Mouse (Mus musculus): ENCODE measurements around the gene Cks1b.
"Not testable (repeated sequence)": the region's sequence is repeated elsewhere in the genome, so short reads cannot be mapped to it uniquely, and the experiment has no call there.

The Cks1b gene

GRCm38 (mm10) chr3:89418170-89418860 is at the start of gene Cks1b, which contains the start of gene Shc1:
TSS of gene Cks1b (minus strand) at chr3:89418383.
TSS of gene Shc1 (plus strand) at chr3:89418443.
- DNase-seq (ENCODE audit: low spot score in 2 of 2): peak; percentile 90 to 97

- peak; percentile 88 to 91 for DNase-seq (ENCODE audit: low spot score in 2 of 2)
Observed at GRCm38 (mm10) chr3:89458965-89459807, 41.0 kb upstream of the Cks1b start.

- no peak for DNase-seq (ENCODE audit: low spot score in 2 of 2)
Observed at GRCm38 (mm10) chr3:89458372-89458964, 40.3 kb upstream of the Cks1b start.

- DNase-seq (ENCODE audit: low spot score in 2 of 2): peak; percentile 60 to 64
Observed at GRCm38 (mm10) chr3:89456726-89457665, 38.8 kb upstream of the Cks1b start.

- DNase-seq (ENCODE audit: low spot score in 2 of 2): no peak
Observed at GRCm38 (mm10) chr3:89455786-89456285, 37.7 kb upstream of the Cks1b start.

- DNase-seq (ENCODE audit: low spot score in 2 of 2): no peak
Observed at GRCm38 (mm10) chr3:89454401-89455177, 36.4 kb upstream of the Cks1b start, which contains the start of gene Pmvk. TSS of gene Pmvk (plus strand) at chr3:89454541.

GRCm38 (mm10) chr3:89451916-89452315 is 33.7 kb upstream of the Cks1b start:
- DNase-seq (ENCODE audit: low spot score in 2 of 2): no peak

- peak; percentile 70 to 76 for DNase-seq (ENCODE audit: low spot score in 2 of 2)
Observed at GRCm38 (mm10) chr3:89449541-89449940, 31.4 kb upstream of the Cks1b start.

GRCm38 (mm10) chr3:89448720-89449537 is 30.7 kb upstream of the Cks1b start:
- no peak for DNase-seq (ENCODE audit: low spot score in 2 of 2)

- no peak for DNase-seq (ENCODE audit: low spot score in 2 of 2)
Observed at GRCm38 (mm10) chr3:89440691-89441090, 22.5 kb upstream of the Cks1b start.

GRCm38 (mm10) chr3:89437269-89437668 is 19.1 kb upstream of the Cks1b start:
- DNase-seq (ENCODE audit: low spot score in 2 of 2): no peak

- DNase-seq (ENCODE audit: low spot score in 2 of 2): no peak
Observed at GRCm38 (mm10) chr3:89436176-89437113, 18.3 kb upstream of the Cks1b start, which contains the start of gene Pbxip1. TSS of gene Pbxip1 (plus strand) at chr3:89436706.

GRCm38 (mm10) chr3:89435041-89435440 is 16.9 kb upstream of the Cks1b start:
- DNase-seq (ENCODE audit: low spot score in 2 of 2): no peak

GRCm38 (mm10) chr3:89434532-89434931 is 16.3 kb upstream of the Cks1b start:
- DNase-seq (ENCODE audit: low spot score in 2 of 2): no peak

- no peak for DNase-seq (ENCODE audit: low spot score in 2 of 2)
Observed at GRCm38 (mm10) chr3:89432606-89433005, 14.4 kb upstream of the Cks1b start.

- DNase-seq (ENCODE audit: low spot score in 2 of 2): peak; percentile 95 to 97
Observed at GRCm38 (mm10) chr3:89430171-89431159, 12.3 kb upstream of the Cks1b start, which contains the start of gene Pygo2. TSS of gene Pygo2 (plus strand) at chr3:89430214.

GRCm38 (mm10) chr3:89429021-89429420 is 10.8 kb upstream of the Cks1b start:
- not testable (repeated sequence) for DNase-seq (ENCODE audit: low spot score in 2 of 2)
